Mouse (Mus musculus) neutrophil, adult 65 days (primary cell): Measurements from ENCODE around the gene Efna5. TPM values are rescaled to one million over a fixed set of nuclear protein-coding genes. Genes with fewer than 3 reads are reported as not detected.

Experiments
- total RNA-seq: library from RNA; stranded (reverse); gene quantifications from 2 replicates; pipeline ENCODE4 v1.2.4, GENCODE M21; 2023

Gene Efna5
- 0.09 TPM in 2 replicates for total RNA-seq

DNA sequence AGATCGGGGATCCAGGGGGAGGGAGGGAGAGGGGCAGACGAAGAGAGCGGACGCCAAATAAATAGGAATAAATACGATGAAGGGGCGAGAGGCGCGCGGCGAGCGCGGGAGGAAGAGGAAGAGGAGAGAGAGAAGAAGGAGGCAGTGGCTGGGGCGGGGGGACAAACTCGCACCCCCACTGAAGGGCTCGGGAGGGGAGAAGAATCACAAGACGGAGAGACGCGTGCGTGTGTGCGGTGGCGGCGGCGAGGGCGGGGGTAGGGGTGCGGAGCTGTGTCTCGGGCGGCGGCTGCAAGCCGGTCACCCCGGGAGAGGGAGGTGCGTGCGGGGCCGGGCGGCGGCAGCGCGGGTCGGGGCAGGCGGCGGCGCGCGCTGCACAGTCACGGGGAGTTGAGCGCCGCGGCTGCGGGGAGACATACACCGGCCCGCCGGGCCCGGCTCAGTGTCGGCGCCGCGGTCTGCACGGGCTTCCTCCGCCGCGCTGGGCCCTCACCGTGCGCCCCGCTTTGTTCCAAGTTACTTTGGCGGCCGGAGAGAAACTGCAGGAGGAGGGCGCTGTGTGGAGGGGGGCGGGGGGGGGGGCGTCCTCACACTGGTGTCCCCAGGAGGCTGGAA lies at the start of gene Efna5:
Gene Efna5 (minus strand): TSS at position 142 of the 615 bp plus-strand sequence.

